Mouse (Mus musculus) right cerebral cortex, postnatal 4 days (tissue): ENCODE measurements around the gene Itga3.

Experiments
- DNase-seq: peaks from one replicate; pipeline ENCODE4 v3.0.0-alpha.2; 2022

The Itga3 gene

DNA sequence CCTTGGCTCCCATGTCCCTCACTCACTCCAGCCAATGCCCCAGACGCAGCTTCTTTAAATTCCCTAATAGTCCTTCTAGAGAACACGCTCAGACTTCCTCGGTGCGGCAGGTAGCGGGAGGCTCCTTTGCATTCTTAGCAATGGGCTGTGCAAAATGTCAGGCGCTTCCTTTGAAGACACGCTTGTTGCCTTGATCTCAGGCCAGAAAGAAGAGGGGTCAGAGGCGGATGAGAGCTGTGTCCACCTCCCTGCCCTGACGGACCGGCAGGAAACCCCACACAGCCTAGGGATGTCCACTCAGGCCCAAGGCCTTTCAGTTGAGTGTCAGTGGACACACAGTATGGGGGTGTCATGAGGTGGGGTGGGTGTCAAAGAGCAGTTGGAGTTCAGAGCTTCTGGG is 19.0 kb upstream of the Itga3 start:
- DNase-seq, result no peak

GRCm38 (mm10) chr11:95093077-95093476 is 16.5 kb upstream of the Itga3 start:
- no peak for DNase-seq

DNA sequence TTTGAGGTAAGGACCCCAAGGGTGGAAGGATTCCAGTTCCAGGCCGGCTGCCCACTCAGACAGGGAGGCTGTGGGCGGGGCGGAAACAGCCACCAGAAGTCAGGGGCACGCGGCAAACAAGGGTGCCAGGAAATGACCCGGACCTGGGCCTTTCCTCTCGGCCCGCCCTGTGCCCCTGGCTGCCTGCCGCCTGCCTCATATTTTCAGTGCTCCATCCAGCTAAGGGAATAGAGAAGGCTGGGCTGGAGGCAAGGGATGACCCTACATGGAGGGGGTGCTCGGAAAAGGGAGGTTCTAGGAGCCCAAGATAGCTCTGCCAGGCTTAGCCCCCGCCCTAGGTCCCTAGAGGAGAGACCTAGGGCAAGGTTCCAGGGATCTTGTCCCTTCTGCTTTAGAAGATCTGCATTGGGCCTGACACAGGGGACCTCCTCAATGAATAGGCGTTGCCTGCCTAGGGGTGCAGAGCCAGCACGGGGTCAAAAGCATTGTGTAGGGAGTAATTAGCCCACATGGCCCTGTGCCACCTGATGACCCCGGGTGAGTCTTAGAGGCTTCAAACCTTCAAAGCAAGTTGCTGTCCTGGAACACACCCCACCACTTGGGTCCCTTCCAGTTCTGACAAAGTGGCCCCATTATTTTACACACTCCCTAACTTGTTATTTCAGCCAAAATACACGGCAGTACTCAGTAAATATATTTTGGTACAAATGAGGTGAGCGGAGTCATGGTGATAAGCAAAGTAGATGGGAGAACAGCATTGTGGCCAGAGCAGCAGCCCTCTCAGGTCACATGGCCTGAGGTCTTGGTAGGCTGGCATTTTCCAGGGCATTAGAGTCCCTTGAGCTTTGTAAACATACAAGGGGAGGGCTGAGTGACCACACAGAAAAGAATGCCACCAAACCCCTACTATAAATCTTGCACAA is 12.5 kb upstream of the Itga3 start:
- DNase-seq, result no peak

DNA sequence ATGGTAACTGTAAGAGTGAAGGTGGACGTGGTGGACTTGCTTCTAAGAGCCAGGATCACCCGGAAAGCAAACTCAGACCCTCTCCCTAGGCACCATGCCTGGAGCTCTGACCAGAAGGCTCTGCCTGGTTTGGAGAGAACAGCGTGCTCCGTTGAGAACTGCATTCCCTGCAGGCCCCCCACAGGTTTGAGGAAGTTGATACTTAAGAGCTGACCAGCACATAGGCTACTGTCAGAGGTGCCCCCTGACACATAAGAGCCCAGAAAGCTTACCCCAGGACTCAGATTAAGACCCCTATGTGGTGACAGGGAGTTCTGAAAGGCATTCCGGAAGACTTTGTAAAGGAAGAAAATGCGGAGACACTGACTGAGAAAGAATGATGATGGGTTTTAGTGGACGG is 11.7 kb upstream of the Itga3 start:
- DNase-seq, result no peak

- DNase-seq, result no peak
Measured at GRCm38 (mm10) chr11:95087301-95088228, 11.0 kb upstream of the Itga3 start.

DNA sequence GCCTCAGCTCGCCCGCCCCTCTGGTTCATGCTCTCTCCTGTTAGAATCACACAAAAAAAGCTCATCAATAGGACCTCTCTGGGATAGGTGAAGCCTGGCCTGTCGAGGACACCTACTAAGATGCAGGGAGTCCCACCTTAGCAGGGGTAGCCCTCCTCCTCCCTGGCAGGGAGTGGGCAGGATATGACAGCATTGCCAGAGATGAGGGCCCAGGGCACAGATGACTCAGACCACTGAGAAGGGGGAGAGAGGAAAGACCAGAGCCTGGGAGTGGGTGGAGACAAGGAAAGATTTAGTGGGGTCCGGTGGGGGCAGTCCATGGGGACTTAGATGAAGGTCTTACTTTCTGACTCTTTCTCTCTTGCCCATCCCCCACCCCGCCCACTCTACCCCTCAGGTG is 9.6 kb upstream of the Itga3 start:
- no peak for DNase-seq

GRCm38 (mm10) chr11:95085710-95086109 is 9.1 kb upstream of the Itga3 start:
- DNase-seq, result no peak

DNA sequence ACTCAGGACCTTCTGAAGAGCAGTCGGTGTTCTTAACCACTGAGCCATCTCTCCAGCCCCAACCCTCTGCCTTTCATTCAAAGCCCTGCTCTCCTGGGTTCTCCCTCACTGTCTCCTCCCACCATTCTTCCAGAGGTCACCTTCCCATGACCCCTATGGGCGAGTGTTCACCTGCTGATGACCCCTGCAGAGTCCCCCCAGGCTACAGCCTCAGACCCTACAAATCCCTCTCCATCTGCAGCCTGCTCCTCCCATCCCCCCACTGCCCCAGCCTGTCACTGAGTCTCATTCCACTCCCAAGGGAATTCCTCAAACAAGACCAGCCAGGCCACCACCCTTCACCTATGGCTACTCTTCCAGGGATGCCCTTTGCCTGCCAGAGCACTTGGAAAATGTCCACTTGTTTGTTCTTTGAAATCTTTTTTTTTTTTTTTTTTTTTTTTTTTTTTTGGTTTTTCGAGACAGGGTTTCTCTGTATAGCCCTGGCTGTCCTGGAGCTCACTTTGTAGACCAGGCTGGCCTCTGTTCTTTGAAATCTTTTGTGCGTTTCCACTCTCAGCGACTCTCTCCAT is 8.3 kb upstream of the Itga3 start:
- DNase-seq, result no peak

DNA sequence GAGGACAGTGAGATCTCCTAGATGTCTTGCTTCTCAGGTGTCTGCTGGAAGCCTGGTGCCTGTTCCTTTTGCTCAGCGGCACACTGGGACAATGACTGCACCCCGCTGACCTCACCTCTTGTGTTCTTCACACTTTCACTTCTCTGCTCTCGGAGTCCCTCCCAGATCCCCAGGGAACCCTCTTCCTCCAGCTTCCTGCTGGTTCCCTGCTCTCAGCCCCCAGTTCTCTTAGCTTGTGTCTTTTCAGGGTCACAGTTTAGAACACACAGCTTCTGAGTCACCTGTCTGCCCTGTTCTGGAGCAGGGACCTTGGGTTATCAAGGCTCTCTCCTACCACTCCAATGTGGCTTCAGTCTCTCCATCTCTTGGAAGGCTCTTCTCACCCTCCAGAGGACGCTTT is 7.6 kb upstream of the Itga3 start:
- DNase-seq, result no peak

DNA sequence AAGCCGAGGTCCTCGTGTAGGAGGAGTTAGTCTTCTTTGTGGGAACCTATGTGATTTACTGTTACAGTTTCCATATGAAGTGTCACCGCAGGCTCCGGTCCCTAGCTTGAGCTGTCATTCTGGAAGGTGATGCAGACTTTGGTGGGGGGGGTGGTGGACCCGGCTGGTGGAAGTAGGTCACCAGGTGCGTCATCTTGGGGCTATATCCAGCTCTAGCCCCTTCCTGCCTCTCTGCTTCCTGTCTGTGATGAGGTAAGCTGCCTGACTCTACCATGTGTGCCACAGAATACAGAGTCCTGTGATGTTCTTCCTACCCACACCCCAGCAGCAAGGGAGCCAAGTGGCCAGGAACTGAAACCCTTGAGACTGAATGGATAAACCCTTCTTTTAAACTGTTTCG is 6.3 kb upstream of the Itga3 start:
- no peak for DNase-seq

DNA sequence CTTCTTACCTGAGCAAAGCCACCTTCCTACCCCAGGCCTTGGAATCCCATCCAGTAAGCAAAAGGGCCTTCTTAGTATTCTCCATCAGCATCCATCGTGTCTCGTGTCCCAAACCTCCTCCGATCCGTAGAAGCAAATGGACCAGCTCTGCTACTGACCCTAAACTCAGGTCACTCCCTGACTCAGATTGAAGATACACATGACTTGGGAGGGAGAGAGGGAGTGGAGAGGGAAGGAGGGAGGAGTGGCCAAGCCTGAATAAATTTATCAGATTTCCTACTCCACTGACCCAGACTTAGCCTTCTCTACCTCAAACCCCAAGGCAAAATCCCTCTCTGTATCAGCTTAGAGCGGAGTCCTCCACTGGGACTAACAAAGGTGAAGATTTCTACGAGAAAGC is 4.2 kb upstream of the Itga3 start:
- DNase-seq, result no peak

DNA sequence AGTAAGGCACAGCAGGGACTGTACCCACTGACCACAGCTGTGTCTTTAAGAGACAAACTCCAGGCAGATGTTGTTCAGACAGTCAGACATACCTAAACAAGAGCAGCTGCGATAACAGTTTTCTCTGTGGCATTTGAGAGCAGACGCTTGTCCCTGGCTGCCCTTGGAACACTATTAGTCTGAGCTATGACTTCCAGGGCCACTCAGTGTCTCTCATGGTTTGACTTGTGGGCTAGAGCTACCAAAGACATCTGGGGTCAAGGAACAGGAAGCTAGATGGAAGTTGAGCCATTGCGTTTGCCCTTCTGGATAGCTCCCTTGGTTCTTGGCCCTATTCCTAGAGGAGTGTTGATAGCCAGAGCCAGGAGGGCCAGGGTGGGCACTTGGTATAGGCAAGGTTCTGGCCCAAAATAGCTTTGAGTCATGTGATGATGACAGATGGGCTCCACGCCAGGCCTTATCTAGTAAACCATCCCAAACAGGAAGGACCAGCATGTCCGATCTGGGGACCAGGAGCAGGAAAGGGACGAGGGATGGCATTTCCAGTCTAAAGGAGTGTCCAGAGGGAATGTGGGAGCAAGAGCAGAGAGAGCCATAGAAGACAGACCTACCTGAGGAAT is 2.8 kb upstream of the Itga3 start:
- no peak for DNase-seq

- DNase-seq, result no peak
Measured at GRCm38 (mm10) chr11:95077956-95078355, 1.4 kb upstream of the Itga3 start.

GRCm38 (mm10) chr11:95076041-95076535 is 513 bp downstream of the Itga3 start:
- DNase-seq, result peak; percentile 36

DNA sequence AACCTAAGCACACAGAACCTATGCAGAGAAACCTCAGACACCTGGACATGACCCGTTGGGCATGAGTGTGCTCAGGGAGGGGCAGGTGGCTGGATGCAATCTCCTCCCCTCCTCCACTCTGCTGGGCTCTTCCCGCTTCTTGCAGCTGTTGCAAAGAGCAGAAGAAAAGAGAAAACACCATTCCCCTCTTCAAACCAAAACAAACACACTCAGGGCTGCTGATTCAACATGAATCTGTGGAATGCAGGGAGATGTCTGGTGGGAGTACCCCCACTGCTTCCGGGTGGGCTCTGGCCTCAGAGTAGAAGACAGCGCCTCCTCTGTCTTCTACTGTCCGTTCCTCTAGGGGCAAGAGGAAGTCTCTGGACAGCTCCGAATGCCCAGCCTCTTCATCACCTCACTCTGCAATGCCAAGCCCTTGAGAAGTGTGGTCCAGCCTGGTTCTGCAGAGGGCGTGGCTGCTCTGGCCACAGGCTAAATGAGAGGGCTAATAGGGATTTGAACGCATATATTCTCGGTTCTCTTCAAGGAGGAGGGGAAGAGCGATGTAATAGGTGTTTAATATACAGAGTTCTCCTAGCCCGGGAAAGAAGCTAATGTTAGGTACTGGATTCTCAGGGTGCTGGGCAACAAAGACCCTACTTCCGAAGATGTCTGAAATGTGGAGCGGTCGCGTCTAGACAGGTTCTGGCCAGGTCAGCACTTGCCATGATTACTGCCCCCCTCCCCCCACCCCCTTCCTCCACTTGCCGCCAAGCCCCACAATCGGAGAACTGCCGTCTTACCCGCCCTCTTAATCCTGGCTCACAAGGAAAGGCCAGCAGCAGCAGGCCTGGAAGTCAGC is 1.2 kb downstream of the Itga3 start:
- no peak for DNase-seq

- no peak for DNase-seq
Measured at GRCm38 (mm10) chr11:95074694-95075093, 1.9 kb downstream of the Itga3 start.

DNA sequence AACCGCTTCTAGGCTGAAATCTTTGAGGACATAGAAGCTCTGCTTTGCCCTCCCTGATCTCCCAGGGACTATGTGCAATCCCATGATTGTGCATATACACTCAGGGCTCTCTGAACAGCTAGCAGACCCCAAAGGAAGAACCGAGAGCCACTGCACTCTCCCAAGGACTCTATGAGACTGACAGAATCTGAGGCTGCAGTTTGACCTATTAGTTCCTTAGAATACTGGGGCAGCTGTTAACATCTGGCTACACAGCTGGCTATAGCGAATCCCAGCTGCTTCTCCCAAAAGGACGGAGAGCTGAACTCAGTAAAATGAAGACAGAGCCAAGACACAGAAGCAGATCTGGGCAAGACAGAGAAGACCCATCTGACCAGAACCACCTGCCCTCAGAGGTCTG is 2.8 kb downstream of the Itga3 start:
- DNase-seq, result no peak

GRCm38 (mm10) chr11:95072804-95073203 is 3.8 kb downstream of the Itga3 start:
- no peak for DNase-seq

GRCm38 (mm10) chr11:95072136-95072535 is 4.5 kb downstream of the Itga3 start:
- DNase-seq, result no peak

- DNase-seq, result no peak
Measured at GRCm38 (mm10) chr11:95071266-95071665, 5.3 kb downstream of the Itga3 start.

DNA sequence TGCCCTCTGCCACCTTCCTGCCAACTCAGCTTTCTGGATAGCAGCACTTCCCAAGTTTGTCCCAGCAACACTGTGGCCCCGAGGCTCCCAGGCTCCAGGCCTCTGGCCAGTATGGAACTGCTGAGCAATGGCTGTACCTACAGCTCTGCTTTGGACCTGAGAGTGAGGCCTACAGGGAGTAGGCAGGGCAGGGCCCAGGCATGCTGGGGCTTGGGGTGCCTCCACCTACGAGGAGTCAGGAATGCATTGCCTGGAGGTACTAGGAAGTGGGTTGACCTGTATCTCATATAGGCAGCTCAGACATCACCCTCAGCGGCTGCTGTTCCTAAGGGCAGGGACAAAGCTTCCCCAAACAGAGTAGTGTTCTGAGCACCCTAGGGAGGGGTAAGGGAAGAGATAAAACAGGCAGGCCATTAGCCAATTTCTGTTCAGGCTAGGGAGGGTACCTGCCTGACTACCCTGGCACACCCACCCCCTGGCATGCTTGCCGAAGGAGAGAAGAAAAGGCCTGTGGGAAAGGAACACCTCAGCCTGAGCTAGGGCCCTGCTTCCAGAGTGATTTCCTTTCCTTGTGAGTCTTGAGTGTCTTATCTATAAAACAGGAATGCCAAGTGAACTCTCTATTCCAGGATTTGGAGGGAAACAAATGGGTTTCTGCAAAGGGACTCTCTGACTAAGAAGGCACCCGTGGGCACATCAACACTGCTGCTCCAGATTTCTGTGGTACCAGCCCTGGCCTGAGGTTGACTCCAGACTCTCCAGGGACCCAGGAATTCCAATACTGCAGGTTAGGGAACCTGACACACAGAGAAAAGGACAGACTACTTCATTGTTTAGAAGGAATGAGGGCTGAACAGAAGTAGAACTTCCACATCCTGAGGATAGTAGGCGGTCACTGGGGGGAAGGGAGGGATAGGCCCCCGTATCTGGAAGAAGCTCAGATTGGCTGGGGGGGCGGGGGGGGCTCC is 6.2 kb downstream of the Itga3 start:
- DNase-seq, result no peak
